Mouse (Mus musculus) right cerebral cortex, adult 2 months (tissue): ENCODE results near the gene D6Ertd527e.
A peak's percentile ranks its signal among the peaks of the same experiment; 100 is the strongest.
"Not testable (repeated sequence)": the region's sequence is repeated elsewhere in the genome, so short reads cannot be mapped to it uniquely, and the experiment has no call there.

Source experiments
- DNase-seq, 2 experiments: peaks; one replicate each; pipeline ENCODE4 v3.0.0; 2021 to 2022; ENCODE audit warnings: low spot score in 2 of 2

D6Ertd527e gene

DNA sequence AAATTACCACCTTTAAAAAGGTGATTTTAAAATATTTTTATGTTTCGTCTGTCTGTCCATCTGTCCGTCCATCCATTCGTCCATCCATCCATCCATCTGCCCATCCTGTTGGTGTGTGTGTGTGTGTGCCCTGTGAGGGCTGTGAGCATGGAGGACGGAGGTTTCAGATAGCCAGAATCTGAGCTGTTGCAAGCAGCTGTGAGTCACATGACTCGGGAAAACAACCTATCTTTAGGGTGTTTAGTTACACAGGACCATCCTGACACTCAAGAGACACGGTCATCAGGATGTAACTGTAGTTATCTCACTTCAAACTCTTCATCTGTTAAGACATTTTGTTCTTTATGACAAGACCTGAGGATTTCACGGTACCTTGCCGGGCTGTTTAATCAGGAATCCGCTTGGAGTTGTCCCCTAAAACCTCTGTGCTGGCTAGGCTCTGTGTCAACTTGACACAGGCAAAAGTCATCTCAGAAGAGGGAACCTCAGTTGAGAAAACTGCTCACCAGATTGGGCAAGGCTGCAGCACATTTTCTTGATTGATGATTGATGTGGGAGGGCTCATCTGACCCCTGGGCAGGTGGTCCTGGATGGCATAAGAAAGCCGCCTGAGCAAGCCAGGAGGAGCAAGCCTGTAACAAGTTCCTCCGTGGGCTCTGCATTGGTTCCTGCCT lies at the start of gene D6Ertd527e:
D6Ertd527e (plus strand) TSS at position 624 of the 674 bp plus-strand sequence.
- DNase-seq = no peak

- DNase-seq = no peak
These were observed 44.8 kb upstream of the D6Ertd527e start for GRCm38 (mm10) chr6:87059754-87060153.

DNA sequence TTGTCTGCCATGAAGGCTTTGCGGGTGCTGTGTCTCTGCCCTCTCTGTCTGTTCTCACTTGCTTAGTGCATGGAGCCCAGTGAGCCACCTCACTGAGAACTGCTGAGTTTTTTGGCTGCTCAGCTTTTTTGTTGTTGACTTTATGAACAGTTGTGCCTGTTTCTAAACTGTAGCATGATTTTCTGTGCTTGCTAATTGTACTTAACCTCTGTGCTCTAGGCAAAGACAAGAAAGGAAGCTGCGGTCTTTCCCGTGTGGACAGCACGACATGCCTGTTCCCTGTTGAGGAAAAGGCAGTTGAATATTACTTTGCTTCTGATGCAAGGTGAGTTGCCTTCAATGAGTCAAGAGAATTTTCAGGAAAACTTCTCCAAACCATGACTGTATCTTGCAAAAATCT lies 41.0 kb upstream of the D6Ertd527e start:
- no peak for DNase-seq

GRCm38 (mm10) chr6:87068209-87068608 lies 36.3 kb upstream of the D6Ertd527e start:
- DNase-seq = no peak

- DNase-seq = no peak
These were observed 35.2 kb upstream of the D6Ertd527e start for GRCm38 (mm10) chr6:87069195-87069900.

- DNase-seq = no peak
These were observed 33.9 kb upstream of the D6Ertd527e start for GRCm38 (mm10) chr6:87070641-87071040.

- no peak for DNase-seq
These were observed 31.8 kb upstream of the D6Ertd527e start for GRCm38 (mm10) chr6:87072759-87073158.

DNA sequence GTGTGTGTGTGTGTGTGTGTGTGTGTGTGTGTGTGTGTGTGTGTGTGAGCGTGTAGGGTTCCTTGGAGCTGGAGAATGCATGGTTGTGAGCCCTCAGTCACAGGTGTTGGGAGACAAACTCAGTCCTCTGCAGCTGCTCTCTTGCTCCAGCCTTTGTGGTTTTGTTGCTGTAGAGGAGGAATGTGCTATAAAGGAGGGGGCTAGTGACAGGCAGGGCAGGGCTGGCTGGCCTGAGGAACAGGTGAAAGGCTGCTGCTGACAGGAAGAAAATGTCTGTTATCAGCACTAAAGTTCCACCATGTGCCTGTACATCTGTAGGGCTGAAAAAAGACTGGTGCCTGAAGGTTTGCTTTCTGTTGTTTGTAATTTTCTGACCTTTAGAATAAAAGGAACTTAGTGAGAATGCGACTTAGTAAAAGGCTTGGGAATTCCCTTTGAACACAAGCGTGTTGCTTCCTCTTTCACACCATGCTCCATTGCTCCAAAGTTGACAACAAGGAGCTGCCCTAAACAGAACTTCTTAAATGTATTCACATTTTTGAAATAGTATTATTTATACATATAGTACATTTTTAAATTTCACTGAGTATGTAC lies 29.4 kb upstream of the D6Ertd527e start:
- DNase-seq = no peak

DNA sequence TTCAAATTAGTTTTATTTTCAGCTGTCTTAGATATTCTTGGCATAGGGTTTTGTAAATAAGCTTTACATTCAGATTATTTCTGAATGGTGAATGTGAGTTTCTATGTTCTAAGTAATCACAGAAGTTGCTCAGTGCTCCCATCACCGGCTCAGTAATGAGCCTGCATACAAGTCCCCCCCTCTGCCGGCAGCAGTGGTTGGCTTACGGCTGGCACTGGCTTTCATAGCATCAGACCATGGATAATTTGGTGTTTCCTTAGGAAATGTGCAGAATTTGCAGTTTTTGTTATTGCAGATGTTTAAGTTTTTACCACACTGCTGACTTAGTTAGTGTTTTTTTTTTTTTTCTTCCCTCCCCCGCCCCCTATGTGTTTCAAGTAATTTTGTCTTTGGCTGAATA lies 25.1 kb upstream of the D6Ertd527e start:
- DNase-seq = no peak

- no peak for DNase-seq
These were observed 19.5 kb upstream of the D6Ertd527e start for GRCm38 (mm10) chr6:87085026-87085425.

DNA sequence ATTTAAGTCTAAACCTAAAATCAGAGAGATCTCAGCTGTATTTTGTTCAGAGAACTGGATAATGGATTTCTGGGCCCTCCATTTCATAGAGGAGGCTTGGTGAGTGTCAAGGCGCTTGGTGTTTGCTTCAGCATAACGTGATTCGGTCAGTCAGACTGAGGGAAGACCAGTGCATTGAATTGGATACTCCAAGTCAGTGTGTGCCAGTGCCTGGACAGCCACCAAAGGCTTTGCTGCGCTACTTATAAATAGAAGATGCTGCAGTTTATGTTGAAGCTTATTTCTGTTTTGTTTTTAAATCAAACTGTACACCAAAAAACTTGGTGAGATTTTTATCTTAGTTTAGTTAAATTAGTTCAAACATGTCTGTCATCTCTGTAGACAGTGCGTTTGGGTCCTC lies 16.2 kb upstream of the D6Ertd527e start:
- no peak for DNase-seq

DNA sequence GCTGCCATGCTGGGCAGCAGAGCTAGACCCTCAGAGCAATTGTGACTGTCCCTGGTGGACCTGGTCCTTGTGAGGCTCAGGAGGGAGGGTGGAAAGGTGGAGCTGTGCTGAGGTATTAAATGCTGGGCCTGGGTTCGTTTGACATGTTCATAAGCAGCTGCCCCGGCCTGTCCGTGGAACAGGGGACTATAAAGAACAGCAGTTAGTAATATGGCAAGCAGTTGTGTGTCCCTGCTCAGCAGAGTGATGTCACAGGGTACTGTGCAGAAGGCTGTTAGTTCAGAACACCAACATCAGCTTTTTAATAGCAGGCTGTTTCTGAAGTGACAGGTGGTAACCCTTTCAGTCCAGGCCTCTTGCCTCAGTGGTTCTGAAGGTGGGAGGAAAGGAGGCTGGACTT lies 13.7 kb upstream of the D6Ertd527e start:
- DNase-seq = no peak

DNA sequence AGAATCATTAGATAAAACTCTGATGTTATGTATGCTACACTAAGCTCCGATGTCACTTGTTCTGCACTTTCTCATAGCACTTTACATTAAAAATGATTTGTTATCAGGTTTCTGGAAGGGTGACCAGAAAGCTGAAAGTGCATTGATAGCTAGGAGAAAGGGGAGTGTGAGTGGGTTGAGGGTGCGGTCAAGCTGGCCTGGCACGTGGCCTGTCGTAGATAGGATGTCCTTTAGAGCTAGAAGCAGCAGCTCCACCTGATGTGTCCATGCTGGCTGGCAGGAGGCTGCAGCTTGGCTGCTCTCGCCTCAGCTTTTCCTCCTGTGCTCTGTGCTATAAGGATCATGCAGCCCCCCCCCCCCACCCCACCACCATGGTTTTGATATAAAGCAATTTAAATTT lies 12.1 kb upstream of the D6Ertd527e start:
- DNase-seq = no peak

- DNase-seq = not testable (repeated sequence)
These were observed 10.9 kb upstream of the D6Ertd527e start for GRCm38 (mm10) chr6:87093631-87094030.

DNA sequence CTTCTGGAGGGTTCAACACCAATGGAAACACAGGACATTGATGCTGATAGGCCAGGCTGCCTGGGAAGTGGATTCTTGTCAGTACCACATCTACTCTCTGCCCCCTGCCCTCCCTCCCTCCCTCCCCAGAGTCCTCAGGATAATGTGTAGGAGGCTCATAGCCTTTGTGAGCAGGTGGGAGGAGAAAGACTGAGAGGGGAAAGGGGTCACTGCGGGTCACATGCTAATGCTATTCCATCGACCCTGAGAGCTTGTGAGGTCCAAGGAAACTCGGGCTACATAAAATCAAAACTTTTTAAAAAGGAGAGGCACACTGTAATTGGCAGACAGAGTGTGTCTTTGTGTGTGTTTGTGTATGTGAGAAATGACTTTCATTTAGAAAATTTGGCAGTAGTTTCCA lies 5.3 kb upstream of the D6Ertd527e start:
- no peak for DNase-seq

DNA sequence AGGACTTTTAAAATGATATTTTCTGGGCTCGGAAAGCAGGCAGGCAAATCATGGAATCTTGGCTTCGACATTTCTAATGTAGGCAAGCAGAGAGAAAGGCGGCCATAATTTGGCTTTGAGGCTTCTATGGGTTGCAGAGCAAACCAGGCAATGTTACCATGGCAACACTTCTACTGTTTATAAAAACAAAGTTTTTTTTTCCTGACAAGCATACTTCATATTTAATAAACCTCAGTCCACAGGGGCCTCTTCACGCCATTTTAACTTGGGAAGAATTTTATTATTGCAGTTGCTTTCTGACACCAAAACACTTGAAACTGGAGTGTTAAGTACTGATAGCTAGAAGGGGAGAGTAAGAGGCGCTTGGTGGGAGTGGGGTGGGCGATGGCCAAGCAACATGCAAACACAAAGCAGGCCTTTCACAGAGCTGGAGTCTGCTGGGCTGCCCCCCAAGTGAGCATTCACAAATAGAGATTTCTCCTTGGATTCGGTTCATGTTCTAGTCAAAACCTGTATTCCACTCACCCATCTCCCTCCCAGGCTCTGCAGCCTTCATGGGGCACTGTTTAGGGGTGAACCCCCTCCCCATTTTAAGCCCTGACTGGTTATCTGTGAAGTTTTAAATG lies 4.8 kb upstream of the D6Ertd527e start:
- DNase-seq = no peak

- DNase-seq = no peak
These were observed 4.1 kb upstream of the D6Ertd527e start for GRCm38 (mm10) chr6:87100297-87101020.

GRCm38 (mm10) chr6:87101281-87101954 lies 3.1 kb upstream of the D6Ertd527e start:
- DNase-seq = peak; percentile 95

DNA sequence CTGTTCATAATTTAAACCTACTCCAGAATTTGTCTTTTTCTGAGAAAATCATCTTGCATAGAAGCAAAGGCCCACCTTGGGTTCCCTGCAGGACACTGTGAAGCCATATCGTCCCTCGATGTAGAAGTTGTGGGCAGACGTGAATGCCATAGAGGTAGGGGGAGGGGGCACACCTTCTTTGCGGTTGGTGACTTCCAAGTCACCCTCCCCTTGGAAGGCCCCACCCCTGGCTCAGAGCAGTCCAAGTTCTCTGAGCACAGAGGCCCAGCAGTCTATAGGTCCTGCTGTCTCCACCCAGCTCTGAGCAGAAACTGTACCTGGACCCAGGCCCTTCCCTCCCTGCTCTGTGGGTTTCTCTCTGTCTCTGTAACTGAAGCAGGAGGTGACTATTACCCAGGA lies 2.6 kb upstream of the D6Ertd527e start:
- no peak for DNase-seq

GRCm38 (mm10) chr6:87102421-87102911 lies 2.1 kb upstream of the D6Ertd527e start:
- DNase-seq = no peak

DNA sequence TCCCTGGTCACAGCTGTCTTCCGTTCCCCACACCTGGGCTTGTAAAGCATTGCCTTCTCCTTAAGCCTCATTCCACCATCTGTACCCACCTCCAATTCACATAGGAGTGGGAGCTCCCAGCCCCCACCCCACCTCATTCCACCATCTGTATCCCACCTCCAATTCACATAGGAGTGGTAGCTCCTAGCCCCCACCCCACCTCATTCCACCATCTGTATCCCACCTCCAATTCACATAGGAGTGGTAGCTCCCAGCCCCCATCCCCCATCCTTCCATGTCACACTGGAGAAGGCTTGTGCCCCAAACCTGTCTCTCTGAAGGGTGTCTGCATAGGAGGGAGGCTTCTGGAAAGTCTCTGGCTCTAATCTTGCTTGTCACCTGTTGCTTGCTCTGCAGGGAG lies 1.2 kb upstream of the D6Ertd527e start:
- no peak for DNase-seq
